Mouse (Mus musculus) liver, postnatal 0 days (tissue): Measurements from ENCODE around the gene Gata2. TPM values are rescaled to one million over a fixed set of nuclear protein-coding genes. Genes with fewer than 3 reads are reported as not detected.
A peak's percentile ranks its signal among the peaks of the same experiment; 100 is the strongest.

Experiments used
- ATAC-seq: fragments of 200-750 bp; cut with Nextera tagmentation; 2 replicates; pipeline ENCODE4 v1.8.0; 2017; ENCODE audit warnings: mild to moderate bottlenecking, moderate library complexity
- DNase-seq: peaks from one replicate; pipeline ENCODE4 v3.0.0-alpha.2; 2016
- H3K27ac ChIP-seq: fragments of 300-500 bp; sonication (generic); 2 replicates; pipeline ENCODE4 v1.5.1; 2014; ENCODE audit warnings: antibody characterized with exemption, moderate library complexity, mild to moderate bottlenecking, low read depth
- H3K27me3 ChIP-seq: fragments of 300-500 bp; sonication (generic); 2 replicates; pipeline ENCODE4 v1.6.1; 2014; ENCODE audit warnings: low read length, control low read depth, mixed read lengths; ENCODE audit not compliant: insufficient read depth
- H3K36me3 ChIP-seq: fragments of 300-500 bp; sonication (generic); replicated peaks from 2 replicates; pipeline ENCODE4 v1.6.1; 2014; ENCODE audit warnings: mild to moderate bottlenecking, control low read depth, low read length, moderate library complexity, mixed read lengths; ENCODE audit not compliant: insufficient read depth
- H3K4me1 ChIP-seq: fragments of 300-500 bp; sonication (generic); 2 replicates; pipeline ENCODE4 v1.6.1; 2014; ENCODE audit warnings: antibody characterized with exemption, mild to moderate bottlenecking, control low read depth; ENCODE audit not compliant: insufficient read depth
- H3K4me2 ChIP-seq: fragments of 300-500 bp; sonication (generic); 2 replicates; pipeline ENCODE4 v1.6.1; 2014; ENCODE audit warnings: low read depth, mild to moderate bottlenecking, low read length, moderate library complexity, mixed read lengths
- H3K4me3 ChIP-seq: fragments of 300-500 bp; sonication (generic); 2 replicates; pipeline ENCODE4 v1.5.1; 2014; ENCODE audit warnings: low read depth, low read length
- H3K9ac ChIP-seq: fragments of 300-500 bp; sonication (generic); replicated peaks from 2 replicates; pipeline ENCODE4 v1.6.1; 2014; ENCODE audit warnings: mild to moderate bottlenecking, moderate library complexity
- H3K9me3 ChIP-seq: fragments of 300-500 bp; sonication (generic); 2 replicates; pipeline ENCODE4 v1.6.1; 2016; ENCODE audit warnings: mild to moderate bottlenecking, control low read depth, low read length, mixed read lengths
- CTCF ChIP-seq: sonication (generic); IDR thresholded peaks from 2 replicates; pipeline ENCODE4 v1.5.1; 2016; ENCODE audit warnings: antibody characterized with exemption, low read depth
- EP300 ChIP-seq: IDR thresholded peaks from 2 replicates; pipeline ENCODE4 v1.6.1; 2016; ENCODE audit warnings: antibody characterized with exemption, low read depth, mild to moderate bottlenecking
- WGBS: fragments of 180-500 bp; shearing (Covaris S2); extraction: QIAGEN DNeasy Blood & Tissue Kit; methylation state at CpG from one replicate; pipeline ENCODE4 v1.1.7; 2014; ENCODE audit not compliant: insufficient replicate concordance; 5-methylcytosine and 5-hydroxymethylcytosine counted together
- polyA plus RNA-seq: library from polyadenylated mRNA; unstranded; fragments of >200 nt; fragmentation: Nextera tagmentation; extraction: Ambion mirVana; gene quantifications from 2 replicates; pipeline ENCODE4 v1.2.1, GENCODE M21; 2015

Gata2 gene
- polyA plus RNA-seq, 1 experiment from 2014 or later = 4.1 TPM

GRCm38 (mm10) chr6:88231821-88232220 is 38.1 kb downstream of the Gata2 start:
- 71% methylated on average over 7 of the region's 7 CpGs for WGBS
- H3K9me3 ChIP-seq = no peaks in the 10 kb centered on the region
- no peak for DNase-seq
- H3K4me1 ChIP-seq = peaks cover 3% of the 10 kb centered on the region; the same call in 1 of the 2 replicates
- no peak overlapping the region for H3K4me3 ChIP-seq
- H3K4me2 ChIP-seq = no peak overlapping the region
- no peak overlapping the region for H3K27ac ChIP-seq
- H3K9ac ChIP-seq = no peak overlapping the region
- no peaks in the 10 kb centered on the region for H3K36me3 ChIP-seq
- peaks cover 31% of the 10 kb centered on the region for H3K27me3 ChIP-seq
- no peak for ATAC-seq
- no peak for TF ChIP-seq CTCF
- no peak for TF ChIP-seq EP300

- TF ChIP-seq CTCF (no peak), EP300 (no peak)
- Histone ChIP-seq H3K27me3 (peaks cover 33% of the 10 kb centered on the region), H3K27ac (no peak overlapping the region), H3K36me3 (no peaks in the 10 kb centered on the region), H3K4me3 (no peak overlapping the region), H3K4me2 (no peak overlapping the region), H3K9ac (no peak overlapping the region), H3K9me3 (no peaks in the 10 kb centered on the region), H3K4me1 (peaks cover 3% of the 10 kb centered on the region; the same call in 1 of the 2 replicates)
- WGBS = 56% methylated on average over 6 of the region's 6 CpGs
- ATAC-seq (no peak), DNase-seq (no peak)
These were observed 38.5 kb downstream of the Gata2 start for GRCm38 (mm10) chr6:88232221-88232620.

- Histone ChIP-seq H3K9me3 (no peaks in the 10 kb centered on the region), H3K9ac (no peak overlapping the region), H3K36me3 (no peaks in the 10 kb centered on the region), H3K27me3 (peaks cover 33% of the 10 kb centered on the region), H3K27ac (no peak overlapping the region), H3K4me2 (no peak overlapping the region), H3K4me1 (peaks cover 3% of the 10 kb centered on the region; the same call in 1 of the 2 replicates), H3K4me3 (no peak overlapping the region)
- DNase-seq (no peak), ATAC-seq (no peak)
- 56% methylated on average over 8 of the region's 8 CpGs for WGBS
- TF ChIP-seq CTCF (no peak), EP300 (no peak)
These were observed 40.3 kb downstream of the Gata2 start for GRCm38 (mm10) chr6:88233996-88234395.

- Histone ChIP-seq H3K9ac (no peak overlapping the region), H3K9me3 (no peaks in the 10 kb centered on the region), H3K36me3 (no peaks in the 10 kb centered on the region), H3K4me2 (no peak overlapping the region), H3K27ac (no peak overlapping the region), H3K4me1 (peaks cover 3% of the 10 kb centered on the region; the same call in 1 of the 2 replicates), H3K27me3 (peaks cover 23% of the 10 kb centered on the region), H3K4me3 (no peak overlapping the region)
- DNase-seq = no peak
- TF ChIP-seq EP300 (no peak), CTCF (no peak)
- 40% methylated on average over 8 of the region's 8 CpGs for WGBS
- ATAC-seq = no peak
These were observed 41.8 kb downstream of the Gata2 start for GRCm38 (mm10) chr6:88235461-88235860.

- no peak overlapping the region for H3K4me2 ChIP-seq
- no peaks in the 10 kb centered on the region for H3K36me3 ChIP-seq
- H3K27ac ChIP-seq = no peak overlapping the region
- no peak overlapping the region for H3K9ac ChIP-seq
- no peak for TF ChIP-seq CTCF
- no peak for TF ChIP-seq EP300
- no peak overlapping the region for H3K4me3 ChIP-seq
- H3K27me3 ChIP-seq = peaks cover 23% of the 10 kb centered on the region
- 15% methylated on average over 17 of the region's 17 CpGs for WGBS
- peaks cover 3% of the 10 kb centered on the region; the same call in 1 of the 2 replicates for H3K4me1 ChIP-seq
- DNase-seq (no peak), ATAC-seq (no peak)
- H3K9me3 ChIP-seq = no peaks in the 10 kb centered on the region
These were observed 42.3 kb downstream of the Gata2 start for GRCm38 (mm10) chr6:88235983-88236382.

GRCm38 (mm10) chr6:88236513-88236912 is 42.8 kb downstream of the Gata2 start:
- Histone ChIP-seq H3K9ac (no peak overlapping the region), H3K4me3 (no peak overlapping the region), H3K4me1 (peaks cover 3% of the 10 kb centered on the region; the same call in 1 of the 2 replicates), H3K27ac (no peak overlapping the region), H3K36me3 (no peaks in the 10 kb centered on the region), H3K27me3 (peaks cover 23% of the 10 kb centered on the region), H3K9me3 (no peaks in the 10 kb centered on the region), H3K4me2 (no peak overlapping the region)
- 28% methylated on average over 7 of the region's 7 CpGs for WGBS
- ATAC-seq (no peak), DNase-seq (no peak)
- TF ChIP-seq CTCF = no peak
- TF ChIP-seq EP300 = no peak

- ATAC-seq (peak; percentile 84), DNase-seq (peak; percentile 75)
- no peaks in the 10 kb centered on the region for H3K27me3 ChIP-seq
- TF ChIP-seq CTCF (peak; percentile 83), EP300 (no peak)
- H3K9ac ChIP-seq = no peak overlapping the region
- no peaks in the 10 kb centered on the region for H3K36me3 ChIP-seq
- no peaks in the 10 kb centered on the region for H3K4me1 ChIP-seq
- H3K27ac ChIP-seq = no peak overlapping the region
- no peak overlapping the region for H3K4me2 ChIP-seq
- no peak overlapping the region for H3K4me3 ChIP-seq
- 2% methylated on average over 15 of the region's 15 CpGs for WGBS
- no peaks in the 10 kb centered on the region for H3K9me3 ChIP-seq
These were observed 48.9 kb downstream of the Gata2 start for GRCm38 (mm10) chr6:88242604-88243003.
